Mouse (Mus musculus) testis, adult 2 months (tissue): Measurements from ENCODE around the gene Il22ra1.

Experiments
- CTCF ChIP-seq: fragments of 200-500 bp; IDR thresholded peaks from 2 replicates; pipeline ENCODE4 v1.5.1; 2012; ENCODE audit warnings: low read depth, mild to moderate bottlenecking, inconsistent platforms, low read length, moderate library complexity; ENCODE audit not compliant: control insufficient read depth, insufficient read depth, insufficient replicate concordance
- POLR2A ChIP-seq: fragments of 200-500 bp; IDR thresholded peaks from 2 replicates; pipeline ENCODE4 v1.6.1; 2012; ENCODE audit warnings: low read depth, mild to moderate bottlenecking, inconsistent platforms, low read length, moderate library complexity; ENCODE audit not compliant: control insufficient read depth

- TF ChIP-seq POLR2A (no peak), CTCF (no peak)
Measured at GRCm38 (mm10) chr4:135692916-135693315, 35.1 kb upstream of the Il22ra1 start.
